Mouse (Mus musculus) midbrain, embryonic 11.5 days (tissue): ENCODE measurements around the gene Gm16253. TPM values are rescaled to one million over a fixed set of nuclear protein-coding genes. Genes with fewer than 3 reads are reported as not detected.
"Not testable (repeated sequence)": the region's sequence is repeated elsewhere in the genome, so short reads cannot be mapped to it uniquely, and the experiment has no call there.

Experiments used
- ATAC-seq: fragments of 200-750 bp; cut with Nextera tagmentation; 2 replicates; pipeline ENCODE4 v1.8.0; 2017; ENCODE audit warnings: moderate TSS enrichment, moderate library complexity; ENCODE audit not compliant: low FRiP score
- DNase-seq: peaks from one replicate; pipeline ENCODE4 v3.0.0; 2015; ENCODE audit warnings: low spot score; ENCODE audit errors: missing footprints
- H3K27ac ChIP-seq: fragments of 300-500 bp; sonication (generic); 2 replicates; pipeline ENCODE4 v1.5.1; 2014; ENCODE audit warnings: low read depth, low read length
- H3K27me3 ChIP-seq: fragments of 300-500 bp; sonication (generic); 2 replicates; pipeline ENCODE4 v1.6.1; 2014; ENCODE audit warnings: mild to moderate bottlenecking, low read length, moderate library complexity, mixed read lengths; ENCODE audit not compliant: control insufficient read depth, insufficient read depth
- H3K36me3 ChIP-seq: fragments of 300-500 bp; sonication (generic); 2 replicates; pipeline ENCODE4 v1.6.1; 2014; ENCODE audit warnings: mild to moderate bottlenecking, low read length, moderate library complexity, mixed read lengths; ENCODE audit not compliant: control insufficient read depth, insufficient read depth
- H3K4me1 ChIP-seq: fragments of 300-500 bp; sonication (generic); 2 replicates; pipeline ENCODE4 v1.6.1; 2014; ENCODE audit warnings: low read length; ENCODE audit not compliant: control insufficient read depth, insufficient read depth
- H3K4me2 ChIP-seq: fragments of 300-500 bp; sonication (generic); 2 replicates; pipeline ENCODE4 v1.6.1; 2014; ENCODE audit warnings: mild to moderate bottlenecking, moderate library complexity
- H3K4me3 ChIP-seq: fragments of 300-500 bp; sonication (generic); 2 replicates; pipeline ENCODE4 v1.5.1; 2014; ENCODE audit warnings: low read depth, low read length
- H3K9ac ChIP-seq: fragments of 300-500 bp; sonication (generic); 2 replicates; pipeline ENCODE4 v1.6.1; 2014; ENCODE audit warnings: low read length
- H3K9me3 ChIP-seq: fragments of 300-500 bp; sonication (generic); 2 replicates; pipeline ENCODE4 v1.6.1; 2016; ENCODE audit warnings: low read length; ENCODE audit not compliant: control insufficient read depth
- whole genome bisulfite sequencing: fragments of 180-500 bp; shearing (Covaris S2); extraction: QIAGEN DNeasy Blood & Tissue Kit; methylation state at CpG from one replicate; pipeline ENCODE4 v1.1.7; 2014; 5-methylcytosine and 5-hydroxymethylcytosine counted together
- polyA plus RNA-seq: library from polyadenylated mRNA; unstranded; fragments of >200 nt; fragmentation: Nextera tagmentation; extraction: Ambion mirVana; gene quantifications from 2 replicates; pipeline ENCODE4 v1.2.1, GENCODE M21; 2014

Gm16253 gene
- polyA plus RNA-seq, 1 experiment from 2014 or later, result 0.36 TPM

DNA sequence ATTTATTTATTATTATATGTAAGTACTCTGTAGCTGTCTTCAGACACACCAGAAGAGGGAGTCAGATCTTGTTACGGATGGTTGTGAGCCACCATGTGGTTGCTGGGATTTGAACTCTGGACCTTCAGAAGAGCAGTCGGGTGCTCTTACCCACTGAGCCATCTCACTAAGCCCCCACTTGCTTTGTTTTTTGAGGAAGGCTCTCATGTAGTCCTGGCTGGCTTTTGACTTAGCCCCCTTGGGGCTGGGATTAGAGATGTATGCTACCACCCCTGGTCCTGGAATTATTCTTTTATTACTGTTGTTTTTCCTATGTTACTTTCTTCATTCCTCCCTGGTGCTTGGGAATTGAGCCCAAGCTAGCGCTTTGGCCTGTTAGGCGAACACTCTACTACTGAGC, 29.2 kb downstream of the Gm16253 start:
- DNase-seq, H3K4me3 ChIP-seq, H3K9me3 ChIP-seq, H3K9ac ChIP-seq, H3K4me2 ChIP-seq, H3K27me3 ChIP-seq, H3K36me3 ChIP-seq, H3K27ac ChIP-seq, ATAC-seq: not testable (repeated sequence)
- peaks cover 17% of the 10 kb centered on the region for H3K4me1 ChIP-seq
- 89% methylated on average over 3 of the region's 4 CpGs for WGBS

DNA sequence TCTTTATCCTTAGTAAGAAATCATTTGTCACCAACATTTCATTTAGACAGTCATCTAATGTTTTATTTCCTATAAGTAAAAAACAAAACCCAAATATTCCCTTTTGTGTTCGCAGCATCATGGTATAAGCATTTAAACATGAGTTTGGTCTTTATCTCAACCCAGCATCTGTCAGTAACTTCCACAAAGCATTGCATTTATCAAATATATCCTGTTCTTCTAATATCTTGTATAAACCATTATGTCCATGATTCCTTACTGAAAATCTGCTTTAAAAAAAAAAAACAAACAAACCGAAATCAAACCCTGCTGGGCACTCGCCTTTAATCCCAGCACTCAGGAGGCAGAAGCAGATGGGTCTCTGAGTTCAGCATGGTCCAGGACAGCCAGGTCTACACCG, 29.8 kb downstream of the Gm16253 start:
- Histone ChIP-seq H3K9ac (no peak overlapping the region), H3K4me2 (no peak overlapping the region), H3K4me1 (peaks cover 17% of the 10 kb centered on the region), H3K27me3 (no peaks in the 10 kb centered on the region), H3K36me3 (no peaks in the 10 kb centered on the region), H3K4me3 (no peak overlapping the region), H3K27ac (no peak overlapping the region), H3K9me3 (no peaks in the 10 kb centered on the region)
- WGBS, result 88% methylated on average over 4 of the region's 4 CpGs
- no peak for ATAC-seq
- no peak for DNase-seq

DNA sequence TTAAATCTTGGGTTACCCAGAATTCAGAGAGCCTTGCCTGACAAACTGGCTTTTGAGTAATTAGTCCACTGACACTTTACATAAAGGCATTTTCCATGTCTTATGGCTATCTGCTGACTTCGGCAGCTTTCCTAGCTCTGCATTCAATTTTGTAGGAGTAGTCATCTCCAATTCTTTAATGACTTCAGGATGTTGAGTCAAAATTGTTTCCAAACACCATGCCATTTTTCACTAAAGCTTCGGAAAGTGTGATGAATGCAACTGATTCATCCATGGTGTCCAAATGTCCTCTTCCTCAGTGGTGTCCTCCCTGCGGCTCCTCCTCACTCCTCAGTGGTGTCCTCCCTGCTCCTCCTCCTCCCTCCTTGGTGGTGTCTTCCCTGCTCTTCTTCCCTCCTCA, 41.2 kb downstream of the Gm16253 start:
- DNase-seq (no peak), ATAC-seq (no peak)
- Histone ChIP-seq H3K9ac (no peak overlapping the region), H3K36me3 (peaks cover 8% of the 10 kb centered on the region; the same call in 1 of the 2 replicates), H3K27me3 (no peaks in the 10 kb centered on the region), H3K27ac (no peak overlapping the region), H3K9me3 (no peaks in the 10 kb centered on the region), H3K4me2 (no peak overlapping the region), H3K4me3 (no peak overlapping the region), H3K4me1 (no peaks in the 10 kb centered on the region)
- 96% methylated on average over 3 of the region's 3 CpGs for WGBS

DNA sequence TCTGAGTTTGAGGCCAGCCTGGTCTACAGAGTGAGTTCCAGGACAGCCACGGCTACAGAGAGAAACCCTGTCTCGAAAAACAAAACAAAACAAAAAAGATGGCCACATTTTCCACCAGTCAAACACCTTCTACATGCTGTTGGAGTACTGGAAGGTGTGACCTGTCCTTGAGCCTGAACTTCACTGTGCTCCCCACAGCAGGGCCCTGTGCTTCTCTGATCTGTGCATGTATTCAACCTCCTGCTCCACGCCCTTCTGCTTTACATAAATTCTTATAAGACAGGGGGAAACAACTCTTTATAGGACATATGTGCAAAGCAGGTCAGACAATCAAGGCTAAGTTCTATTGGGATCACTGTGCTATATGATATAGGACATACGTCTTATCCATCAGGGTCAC, 46.4 kb downstream of the Gm16253 start:
- Histone ChIP-seq H3K9me3 (no peaks in the 10 kb centered on the region), H3K4me1 (no peaks in the 10 kb centered on the region), H3K4me3 (no peak overlapping the region), H3K36me3 (peaks cover 6% of the 10 kb centered on the region), H3K9ac (no peak overlapping the region), H3K27ac (no peak overlapping the region), H3K4me2 (no peak overlapping the region), H3K27me3 (no peaks in the 10 kb centered on the region)
- no peak for ATAC-seq
- 90% methylated on average over 4 of the region's 4 CpGs for WGBS
- no peak for DNase-seq

DNA sequence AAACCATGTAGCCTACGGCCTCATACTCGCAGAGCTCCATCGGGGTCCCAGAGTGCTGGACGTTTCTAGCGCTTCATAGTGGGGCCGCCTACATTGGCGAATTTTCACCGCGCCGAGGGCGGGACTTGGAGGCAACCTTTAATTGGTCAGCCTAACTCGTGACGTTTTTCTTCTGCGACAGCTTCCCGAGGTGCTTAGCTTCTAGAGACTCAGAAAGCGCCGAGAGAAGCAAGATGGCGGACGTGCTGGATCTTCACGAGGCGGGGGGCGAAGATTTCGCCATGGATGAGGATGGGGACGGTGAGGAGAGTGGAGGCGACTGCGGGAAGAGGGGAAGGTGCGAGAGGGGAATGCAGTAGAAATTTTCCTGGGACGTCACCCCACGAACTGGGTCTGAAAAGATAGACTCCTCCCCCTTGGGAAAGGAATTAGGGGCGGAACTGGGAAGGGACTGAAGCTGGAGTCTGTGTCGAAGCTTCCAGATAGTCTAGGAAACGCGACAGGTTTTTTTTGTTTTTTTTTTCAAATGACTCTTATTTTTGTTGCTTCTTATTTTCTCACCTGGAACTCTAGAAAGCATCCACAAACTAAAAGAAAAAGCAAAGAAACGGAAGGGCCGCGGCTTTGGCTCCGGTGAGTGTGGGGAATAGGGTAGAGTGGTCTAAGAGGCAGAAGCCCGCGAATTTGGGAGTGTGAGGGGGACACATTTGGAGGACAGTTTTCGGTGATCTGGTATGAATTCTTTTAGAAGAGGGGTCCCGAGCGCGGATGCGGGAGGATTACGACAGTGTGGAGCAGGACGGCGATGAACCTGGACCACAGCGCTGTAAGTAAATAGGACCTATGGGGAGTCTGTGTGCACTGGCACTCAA, 53.2 kb downstream of the Gm16253 start, which contains the start of gene Rbm8a:
TSS of gene Rbm8a (plus strand) at position 205 of the 872 bp plus-strand sequence.
- Histone ChIP-seq H3K27me3 (no peaks in the 10 kb centered on the region), H3K4me3 (peak within 1 kb of the TSS; percentile 74), H3K4me1 (peaks cover 14% of the 10 kb centered on the region), H3K36me3 (peaks cover 5% of the 10 kb centered on the region; the same call in 1 of the 2 replicates), H3K27ac (no peak within 1 kb of the TSS; the same call in 1 of the 2 replicates), H3K9me3 (no peaks in the 10 kb centered on the region), H3K4me2 (peak within 1 kb of the TSS; percentile 69), H3K9ac (peak within 1 kb of the TSS; percentile 73)
- peak; percentile 100 for DNase-seq
- 1% methylated on average over 48 of the region's 48 CpGs for WGBS
- ATAC-seq, result peak; percentile 95

Other genes starting within 250 kb of the Gm16253 start
- gene BC107364, start 124.7 kb upstream of the Gm16253 start, polyA plus RNA-seq, result not detected in 2 replicates
- 1.3 and 1.7 TPM in 2 replicates for gene Hfe2, start 51.8 kb upstream of the Gm16253 start, polyA plus RNA-seq
- gene Txnip, start 19.0 kb upstream of the Gm16253 start, polyA plus RNA-seq, result 54.0 and 55.9 TPM in 2 replicates
- gene Polr3gl, start 17.2 kb downstream of the Gm16253 start, polyA plus RNA-seq, result 12.1 and 14.7 TPM in 2 replicates
- gene Ankrd34a, start 19.7 kb downstream of the Gm16253 start, polyA plus RNA-seq, result 1.5 and 2.0 TPM in 2 replicates
- 6.4 TPM in 2 replicates for gene Lix1l, start 24.2 kb downstream of the Gm16253 start, polyA plus RNA-seq
- 181 and 193 TPM in 2 replicates for gene Rbm8a, start 52.9 kb downstream of the Gm16253 start, polyA plus RNA-seq
- gene Pex11b, start 58.4 kb downstream of the Gm16253 start, polyA plus RNA-seq, result 43.9 and 46.7 TPM in 2 replicates
- gene Gm42957, start 58.5 kb downstream of the Gm16253 start, polyA plus RNA-seq, result 0.04 TPM in 2 replicates
- gene Itga10, start 68.6 kb downstream of the Gm16253 start, polyA plus RNA-seq, result 0.33 and 0.52 TPM in 2 replicates
- gene Ankrd35, start 93.1 kb downstream of the Gm16253 start, polyA plus RNA-seq, result 0.10 and 0.19 TPM in 2 replicates
- 26.8 and 29.2 TPM in 2 replicates for gene Pias3, start 119.4 kb downstream of the Gm16253 start, polyA plus RNA-seq
- gene Nudt17, start 131.6 kb downstream of the Gm16253 start, polyA plus RNA-seq, result 14.4 and 16.3 TPM in 2 replicates
- gene Polr3c, start 150.6 kb downstream of the Gm16253 start, polyA plus RNA-seq, result 35.7 and 41.6 TPM in 2 replicates
- gene Rnf115, start 150.7 kb downstream of the Gm16253 start, polyA plus RNA-seq, result 90.3 and 98.8 TPM in 2 replicates